Mouse (Mus musculus) cortical plate, adult 2 months (tissue): ENCODE data around the gene Hdc.

ENCODE experiments used
- CTCF ChIP-seq: fragments of 200-500 bp; IDR thresholded peaks from 2 replicates; pipeline ENCODE4 v1.5.1; 2011; ENCODE audit warnings: mild to moderate bottlenecking, control low read depth, low read length; ENCODE audit not compliant: insufficient read depth; ENCODE audit errors: extremely low read depth
- POLR2A ChIP-seq: fragments of 200-500 bp; IDR thresholded peaks from 2 replicates; pipeline ENCODE4 v1.6.1; 2011; ENCODE audit warnings: mild to moderate bottlenecking, low read length, control low read depth; ENCODE audit not compliant: insufficient read depth; ENCODE audit errors: extremely low read depth

- TF ChIP-seq POLR2A: no peak
- no peak for TF ChIP-seq CTCF
Observed at GRCm38 (mm10) chr2:126553291-126553639, 65.8 kb downstream of the Hdc start.
